Mouse (Mus musculus) hindbrain, postnatal 0 days (tissue): ENCODE measurements around the gene Col4a1. TPM values are rescaled to one million over a fixed set of nuclear protein-coding genes. Genes with fewer than 3 reads are reported as not detected.

Experiments
- ATAC-seq: fragments of 200-750 bp; cut with Nextera tagmentation; 2 replicates; pipeline ENCODE4 v1.8.0; 2017; ENCODE audit warnings: mild to moderate bottlenecking, moderate TSS enrichment, moderate library complexity
- DNase-seq: peaks from one replicate; pipeline ENCODE4 v3.0.0-alpha.2; 2015; ENCODE audit warnings: low spot score
- H3K27ac ChIP-seq: fragments of 300-500 bp; sonication (generic); 2 replicates; pipeline ENCODE4 v1.5.1; 2014; ENCODE audit warnings: mild to moderate bottlenecking
- H3K27me3 ChIP-seq: fragments of 300-500 bp; sonication (generic); 2 replicates; pipeline ENCODE4 v1.6.1; 2014; ENCODE audit warnings: low read length, mixed read lengths; ENCODE audit not compliant: insufficient read depth
- H3K36me3 ChIP-seq: fragments of 300-500 bp; sonication (generic); 2 replicates; pipeline ENCODE4 v1.6.1; 2014; ENCODE audit warnings: low read length, mixed read lengths; ENCODE audit not compliant: insufficient read depth
- H3K4me1 ChIP-seq: fragments of 300-500 bp; sonication (generic); 2 replicates; pipeline ENCODE4 v1.6.1; 2014; ENCODE audit warnings: antibody characterized with exemption, low read length, mixed read lengths; ENCODE audit not compliant: insufficient read depth
- H3K4me2 ChIP-seq: fragments of 300-500 bp; sonication (generic); 2 replicates; pipeline ENCODE4 v1.6.1; 2014; ENCODE audit warnings: low read depth, mild to moderate bottlenecking, low read length, moderate library complexity, mixed read lengths
- H3K4me3 ChIP-seq: fragments of 300-500 bp; sonication (generic); 2 replicates; pipeline ENCODE4 v1.5.1; 2014; ENCODE audit warnings: low read length
- H3K9ac ChIP-seq: fragments of 300-500 bp; sonication (generic); replicated peaks from 2 replicates; pipeline ENCODE4 v1.6.1; 2014; ENCODE audit warnings: mild to moderate bottlenecking, low read length, moderate library complexity, mixed read lengths
- H3K9me3 ChIP-seq: fragments of 300-500 bp; sonication (generic); 2 replicates; pipeline ENCODE4 v1.6.1; 2016; ENCODE audit warnings: low read length, mixed read lengths
- CTCF ChIP-seq: IDR thresholded peaks from 2 replicates; pipeline ENCODE4 v1.5.1; 2016; ENCODE audit warnings: antibody characterized with exemption, control low read depth, low read depth
- WGBS: fragments of 180-500 bp; shearing (Covaris S2); extraction: QIAGEN DNeasy Blood & Tissue Kit; methylation state at CpG from one replicate; pipeline ENCODE4 v1.1.7; 2014; 5-methylcytosine and 5-hydroxymethylcytosine counted together
- polyA plus RNA-seq: library from polyadenylated mRNA; unstranded; fragments of >200 nt; fragmentation: Nextera tagmentation; extraction: Ambion mirVana; gene quantifications from 2 replicates; pipeline ENCODE4 v1.2.1, GENCODE M21; 2015
- total RNA-seq: library from RNA; depleted of rRNA; stranded (reverse); fragments of >200 nt; gene quantifications from 2 replicates; pipeline ENCODE4 v1.2.3, GENCODE M21; 2014; rRNA removed

The Col4a1 gene
- total and polyA plus RNA-seq, 2 experiments from 2014 or later: 46.4 to 203 TPM

- DNase-seq: no peak
- no peaks in the 10 kb centered on the region for H3K27me3 ChIP-seq
- no peak for ATAC-seq
- no peak overlapping the region for H3K27ac ChIP-seq
- no peak overlapping the region for H3K4me3 ChIP-seq
- H3K9me3 ChIP-seq: no peaks in the 10 kb centered on the region
- H3K36me3 ChIP-seq: no peaks in the 10 kb centered on the region
- TF ChIP-seq CTCF: no peak
- WGBS: 91% methylated on average over 8 of the region's 8 CpGs
- H3K4me2 ChIP-seq: no peak overlapping the region
- no peaks in the 10 kb centered on the region for H3K4me1 ChIP-seq
- no peak overlapping the region for H3K9ac ChIP-seq
Observed at GRCm38 (mm10) chr8:11148797-11149196, 163.8 kb downstream of the Col4a1 start.

Other genes with a start within 250 kb of the Col4a1 start
- gene Col4a2, start within 50 bp of the Col4a1 start, total RNA-seq: 76.6 and 95.8 TPM in 2 replicates
- 26.5 and 27.8 TPM in 2 replicates for gene Col4a2, start within 50 bp of the Col4a1 start, polyA plus RNA-seq
- gene Rab20, start 165.9 kb upstream of the Col4a1 start, total RNA-seq: 0.58 and 4.7 TPM in 2 replicates
- gene Rab20, start 165.9 kb upstream of the Col4a1 start, polyA plus RNA-seq: 2.2 and 3.1 TPM in 2 replicates
- gene Naxd, start 184.7 kb upstream of the Col4a1 start, total RNA-seq: 86.9 and 115 TPM in 2 replicates
- 125 and 129 TPM in 2 replicates for gene Naxd, start 184.7 kb upstream of the Col4a1 start, polyA plus RNA-seq
- gene Cars2, start 238.0 kb upstream of the Col4a1 start, total RNA-seq: 42.6 and 58.0 TPM in 2 replicates
- 19.3 and 20.7 TPM in 2 replicates for gene Cars2, start 238.0 kb upstream of the Col4a1 start, polyA plus RNA-seq
- 12.5 and 19.0 TPM in 2 replicates for gene Ing1, start 242.7 kb upstream of the Col4a1 start, total RNA-seq
- gene Ing1, start 242.7 kb upstream of the Col4a1 start, polyA plus RNA-seq: 36.7 and 38.3 TPM in 2 replicates